Mouse (Mus musculus): ENCODE measurements around the gene Optc. TPM values are rescaled to one million over a fixed set of nuclear protein-coding genes. Genes with fewer than 3 reads are reported as not detected.

Gene Optc
- total RNA-seq, 1 experiment: 0.36 TPM

GRCm38 (mm10) chr1:133861028-133861427 lies 46.8 kb downstream of the Optc start:
- in situ Hi-C loops (cut with MboI; ENCODE audit: low sequenced_read_pairs in 2 of 2, unreplicated experiment in 2 of 2): no loop called here
- no peak for TF ChIP-seq CHD2 (IDR thresholded peaks at IDR 0.05; ENCODE audit: low read depth, low read length)
- no peak for TF ChIP-seq ZC3H11A (IDR thresholded peaks at IDR 0.05; ENCODE audit: borderline replicate concordance, low read depth, low read length)
- no peak for TF ChIP-seq HCFC1 (IDR thresholded peaks at IDR 0.05; ENCODE audit: borderline replicate concordance, insufficient read depth, low read length)
- no peak for TF ChIP-seq MAFK (IDR thresholded peaks at IDR 0.05; ENCODE audit: insufficient read depth, low read depth, low read length)
- TF ChIP-seq ZNF384 (IDR thresholded peaks at IDR 0.05; ENCODE audit: low read depth, low read length): no peak
- no peak overlapping the region for H3K9ac ChIP-seq (ENCODE audit: insufficient read depth, low read depth, low read length, poor library complexity, severe bottlenecking)
- no peak overlapping the region for H3K4me3 ChIP-seq (ENCODE audit: insufficient read depth in 1 of 2, low read depth in 1 of 2, low read length in 2 of 2, poor library complexity in 1 of 2, severe bottlenecking in 1 of 2)
- no peaks in the 10 kb centered on the region for H3K36me3 ChIP-seq (ENCODE audit: control insufficient read depth, insufficient read depth, low read length, poor library complexity, severe bottlenecking)
- DNase-seq (ENCODE audit: low read depth, low spot score): no peak
- H3K27ac ChIP-seq (ENCODE audit: insufficient read depth, low read depth, low read length, poor library complexity, severe bottlenecking): no peak overlapping the region
- H3K9me3 ChIP-seq (ENCODE audit: control insufficient read depth, insufficient read depth, low read depth, low read length): no peaks in the 10 kb centered on the region
- peaks cover 6 to 12% of the 10 kb centered on the region in 2 experiments; a peak in 3 of 4 replicates for H3K4me1 ChIP-seq (ENCODE audit: control insufficient read depth in 2 of 2, insufficient read depth in 2 of 2, low read length in 2 of 2, poor library complexity in 1 of 2)

GRCm38 (mm10) chr1:133859821-133860711 lies 47.7 kb downstream of the Optc start:
- Histone ChIP-seq H3K9me3 (ENCODE audit: control insufficient read depth, insufficient read depth, low read depth, low read length) (no peaks in the 10 kb centered on the region), H3K4me1 (ENCODE audit: control insufficient read depth in 2 of 2, insufficient read depth in 2 of 2, low read length in 2 of 2, poor library complexity in 1 of 2) (peaks cover 6 to 15% of the 10 kb centered on the region in 2 experiments; a peak in 3 of 4 replicates), H3K27ac (ENCODE audit: insufficient read depth, low read depth, low read length, poor library complexity, severe bottlenecking) (no peak overlapping the region), H3K36me3 (ENCODE audit: control insufficient read depth, insufficient read depth, low read length, poor library complexity, severe bottlenecking) (no peaks in the 10 kb centered on the region), H3K9ac (ENCODE audit: insufficient read depth, low read depth, low read length, poor library complexity, severe bottlenecking) (no peak overlapping the region), H3K4me3 (ENCODE audit: insufficient read depth in 1 of 2, low read depth in 1 of 2, low read length in 2 of 2, poor library complexity in 1 of 2, severe bottlenecking in 1 of 2) (no peak overlapping the region)
- in situ Hi-C loops (cut with MboI; ENCODE audit: low sequenced_read_pairs in 2 of 2, unreplicated experiment in 2 of 2): no loop called here
- TF ChIP-seq HCFC1 (IDR thresholded peaks at IDR 0.05; ENCODE audit: borderline replicate concordance, insufficient read depth, low read length) (no peak), ZC3H11A (IDR thresholded peaks at IDR 0.05; ENCODE audit: borderline replicate concordance, low read depth, low read length) (no peak), CHD2 (IDR thresholded peaks at IDR 0.05; ENCODE audit: low read depth, low read length) (no peak), MAFK (IDR thresholded peaks at IDR 0.05; ENCODE audit: insufficient read depth, low read depth, low read length) (no peak), ZNF384 (IDR thresholded peaks at IDR 0.05; ENCODE audit: low read depth, low read length) (no peak)
- no peak for DNase-seq (ENCODE audit: low read depth, low spot score)

GRCm38 (mm10) chr1:133859257-133859656 lies 48.5 kb downstream of the Optc start:
- no peak for TF ChIP-seq HCFC1 (IDR thresholded peaks at IDR 0.05; ENCODE audit: borderline replicate concordance, insufficient read depth, low read length)
- no peak for TF ChIP-seq ZNF384 (IDR thresholded peaks at IDR 0.05; ENCODE audit: low read depth, low read length)
- TF ChIP-seq CHD2 (IDR thresholded peaks at IDR 0.05; ENCODE audit: low read depth, low read length): no peak
- no peak for TF ChIP-seq ZC3H11A (IDR thresholded peaks at IDR 0.05; ENCODE audit: borderline replicate concordance, low read depth, low read length)
- no peak for TF ChIP-seq MAFK (IDR thresholded peaks at IDR 0.05; ENCODE audit: insufficient read depth, low read depth, low read length)
- in situ Hi-C loops (cut with MboI; ENCODE audit: low sequenced_read_pairs in 2 of 2, unreplicated experiment in 2 of 2): no loop called here

GRCm38 (mm10) chr1:133857781-133858180 lies 50.0 kb downstream of the Optc start:
- in situ Hi-C loops (cut with MboI; ENCODE audit: low sequenced_read_pairs in 2 of 2, unreplicated experiment in 2 of 2): no loop called here
- Histone ChIP-seq H3K27ac (ENCODE audit: insufficient read depth, low read depth, low read length, poor library complexity, severe bottlenecking) (no peak overlapping the region), H3K9me3 (ENCODE audit: control insufficient read depth, insufficient read depth, low read depth, low read length) (no peaks in the 10 kb centered on the region), H3K4me3 (ENCODE audit: insufficient read depth in 1 of 2, low read depth in 1 of 2, low read length in 2 of 2, poor library complexity in 1 of 2, severe bottlenecking in 1 of 2) (no peak overlapping the region), H3K9ac (ENCODE audit: insufficient read depth, low read depth, low read length, poor library complexity, severe bottlenecking) (no peak overlapping the region), H3K36me3 (ENCODE audit: control insufficient read depth, insufficient read depth, low read length, poor library complexity, severe bottlenecking) (no peaks in the 10 kb centered on the region), H3K4me1 (ENCODE audit: control insufficient read depth in 2 of 2, insufficient read depth in 2 of 2, low read length in 2 of 2, poor library complexity in 1 of 2) (peaks cover 4 to 12% of the 10 kb centered on the region in 2 experiments; a peak in 3 of 4 replicates)
- no peak for DNase-seq (ENCODE audit: low read depth, low spot score)
- no peak for TF ChIP-seq CHD2 (IDR thresholded peaks at IDR 0.05; ENCODE audit: low read depth, low read length)

More at GRCm38 (mm10) chr1:133859257-133859656, 48.5 kb downstream of the Optc start:
- no peaks in the 10 kb centered on the region for H3K36me3 ChIP-seq (ENCODE audit: control insufficient read depth, insufficient read depth, low read length, poor library complexity, severe bottlenecking)
- DNase-seq (ENCODE audit: low read depth, low spot score): no peak
- H3K9ac ChIP-seq (ENCODE audit: insufficient read depth, low read depth, low read length, poor library complexity, severe bottlenecking): no peak overlapping the region
- peaks cover 6 to 15% of the 10 kb centered on the region in 2 experiments; a peak in 3 of 4 replicates for H3K4me1 ChIP-seq (ENCODE audit: control insufficient read depth in 2 of 2, insufficient read depth in 2 of 2, low read length in 2 of 2, poor library complexity in 1 of 2)
- H3K4me3 ChIP-seq (ENCODE audit: insufficient read depth in 1 of 2, low read depth in 1 of 2, low read length in 2 of 2, poor library complexity in 1 of 2, severe bottlenecking in 1 of 2): no peak overlapping the region
- H3K9me3 ChIP-seq (ENCODE audit: control insufficient read depth, insufficient read depth, low read depth, low read length): no peaks in the 10 kb centered on the region
- H3K27ac ChIP-seq (ENCODE audit: insufficient read depth, low read depth, low read length, poor library complexity, severe bottlenecking): no peak overlapping the region
